Mouse (Mus musculus) liver, embryonic 16.5 days (tissue): ENCODE data around the gene Eef1akmt2. TPM values are rescaled to one million over a fixed set of nuclear protein-coding genes. Genes with fewer than 3 reads are reported as not detected.

Experiments
- ATAC-seq: fragments of 200-750 bp; cut with Nextera tagmentation; 2 replicates; pipeline ENCODE4 v1.8.0; 2017; ENCODE audit warnings: low read depth, mild to moderate bottlenecking, moderate number of reproducible peaks, moderate library complexity
- H3K27ac ChIP-seq: fragments of 300-500 bp; sonication (generic); 2 replicates; pipeline ENCODE4 v1.5.1; 2014; ENCODE audit warnings: mild to moderate bottlenecking, low read length
- H3K27me3 ChIP-seq: fragments of 300-500 bp; sonication (generic); 2 replicates; pipeline ENCODE4 v1.6.1; 2014; ENCODE audit warnings: low read depth, low read length, mixed read lengths; ENCODE audit not compliant: control insufficient read depth, insufficient read depth
- H3K36me3 ChIP-seq: fragments of 300-500 bp; sonication (generic); 2 replicates; pipeline ENCODE4 v1.6.1; 2014; ENCODE audit warnings: mild to moderate bottlenecking; ENCODE audit not compliant: control insufficient read depth, insufficient read depth
- H3K4me1 ChIP-seq: fragments of 300-500 bp; sonication (generic); 2 replicates; pipeline ENCODE4 v1.6.1; 2014; ENCODE audit warnings: low read depth, low read length, mixed read lengths; ENCODE audit not compliant: control insufficient read depth
- H3K4me2 ChIP-seq: fragments of 300-500 bp; sonication (generic); 2 replicates; pipeline ENCODE4 v1.6.1; 2014; ENCODE audit warnings: low read depth, low read length, mixed read lengths
- H3K4me3 ChIP-seq: fragments of 300-500 bp; sonication (generic); 2 replicates; pipeline ENCODE4 v1.5.1; 2014; ENCODE audit warnings: low read depth, mild to moderate bottlenecking, low read length
- H3K9ac ChIP-seq: fragments of 300-500 bp; sonication (generic); 2 replicates; pipeline ENCODE4 v1.6.1; 2014; ENCODE audit warnings: low read depth, low read length
- H3K9me3 ChIP-seq: fragments of 300-500 bp; sonication (generic); replicated peaks from 2 replicates; pipeline ENCODE4 v1.6.1; 2016; ENCODE audit warnings: low read length; ENCODE audit not compliant: control insufficient read depth
- WGBS: fragments of 180-500 bp; shearing (Covaris S2); extraction: QIAGEN DNeasy Blood & Tissue Kit; methylation state at CpG from one replicate; pipeline ENCODE4 v1.1.7; 2014; ENCODE audit not compliant: insufficient replicate concordance; 5-methylcytosine and 5-hydroxymethylcytosine counted together
- polyA plus RNA-seq: library from polyadenylated mRNA; unstranded; fragments of >200 nt; fragmentation: Nextera tagmentation; extraction: Ambion mirVana; gene quantifications from 2 replicates; pipeline ENCODE4 v1.2.1, GENCODE M21; 2015

Gene Eef1akmt2
- polyA plus RNA-seq, 1 experiment from 2014 or later = 12.5 TPM

GRCm38 (mm10) chr7:132788826-132789225, 63.6 kb downstream of the Eef1akmt2 start:
- Histone ChIP-seq H3K9me3 (no peaks in the 10 kb centered on the region), H3K27me3 (no peaks in the 10 kb centered on the region), H3K27ac (no peak overlapping the region), H3K4me3 (no peak overlapping the region), H3K4me1 (peaks cover 28% of the 10 kb centered on the region), H3K36me3 (no peaks in the 10 kb centered on the region), H3K9ac (no peak overlapping the region), H3K4me2 (no peak overlapping the region)
- WGBS = 84% methylated on average over 13 of the region's 13 CpGs
- no peak for ATAC-seq

- Histone ChIP-seq H3K36me3 (no peaks in the 10 kb centered on the region), H3K9ac (no peak overlapping the region), H3K4me2 (no peak overlapping the region), H3K4me1 (peaks cover 28% of the 10 kb centered on the region), H3K4me3 (no peak overlapping the region), H3K27ac (peak overlapping the region; percentile 48), H3K9me3 (no peaks in the 10 kb centered on the region), H3K27me3 (no peaks in the 10 kb centered on the region)
- WGBS = 55% methylated on average over 4 of the region's 4 CpGs
- no peak for ATAC-seq
Measured at GRCm38 (mm10) chr7:132787496-132788190, 64.8 kb downstream of the Eef1akmt2 start.

- Histone ChIP-seq H3K36me3 (no peaks in the 10 kb centered on the region), H3K4me2 (no peak overlapping the region), H3K27me3 (no peaks in the 10 kb centered on the region), H3K27ac (peak overlapping the region; percentile 48), H3K9ac (no peak overlapping the region), H3K9me3 (no peaks in the 10 kb centered on the region), H3K4me1 (peaks cover 28% of the 10 kb centered on the region), H3K4me3 (no peak overlapping the region)
- ATAC-seq = no peak
- 72% methylated on average over 4 of the region's 4 CpGs for whole genome bisulfite sequencing
Measured at GRCm38 (mm10) chr7:132787022-132787421, 65.5 kb downstream of the Eef1akmt2 start.

GRCm38 (mm10) chr7:132786522-132786921, 66.0 kb downstream of the Eef1akmt2 start:
- Histone ChIP-seq H3K9me3 (no peaks in the 10 kb centered on the region), H3K4me1 (peaks cover 29% of the 10 kb centered on the region), H3K27ac (peak overlapping the region; percentile 33; the same call in 1 of the 2 replicates), H3K4me3 (no peak overlapping the region), H3K4me2 (no peak overlapping the region), H3K27me3 (no peaks in the 10 kb centered on the region), H3K36me3 (no peaks in the 10 kb centered on the region), H3K9ac (no peak overlapping the region)
- ATAC-seq = no peak
- WGBS = 33% methylated on average over 4 of the region's 4 CpGs

- Histone ChIP-seq H3K27me3 (no peaks in the 10 kb centered on the region), H3K4me3 (no peak overlapping the region), H3K4me2 (no peak overlapping the region), H3K36me3 (no peaks in the 10 kb centered on the region), H3K4me1 (peaks cover 34% of the 10 kb centered on the region), H3K9me3 (no peaks in the 10 kb centered on the region), H3K27ac (peak overlapping the region; percentile 33; the same call in 1 of the 2 replicates), H3K9ac (no peak overlapping the region)
- WGBS = 50% methylated on average over 7 of the region's 7 CpGs
- ATAC-seq = no peak
Measured at GRCm38 (mm10) chr7:132786011-132786410, 66.5 kb downstream of the Eef1akmt2 start.

GRCm38 (mm10) chr7:132784101-132784500, 68.4 kb downstream of the Eef1akmt2 start:
- H3K9ac ChIP-seq = no peak overlapping the region
- no peaks in the 10 kb centered on the region for H3K27me3 ChIP-seq
- peaks cover 48% of the 10 kb centered on the region for H3K4me1 ChIP-seq
- H3K27ac ChIP-seq = no peak overlapping the region
- H3K36me3 ChIP-seq = no peaks in the 10 kb centered on the region
- no peak for ATAC-seq
- H3K9me3 ChIP-seq = no peaks in the 10 kb centered on the region
- H3K4me3 ChIP-seq = no peak overlapping the region
- 75% methylated on average over 5 of the region's 5 CpGs for WGBS
- no peak overlapping the region for H3K4me2 ChIP-seq

- no peaks in the 10 kb centered on the region for H3K9me3 ChIP-seq
- H3K4me2 ChIP-seq = no peak overlapping the region
- ATAC-seq = no peak
- no peak overlapping the region for H3K9ac ChIP-seq
- H3K27ac ChIP-seq = no peak overlapping the region
- H3K4me1 ChIP-seq = peaks cover 65% of the 10 kb centered on the region
- H3K27me3 ChIP-seq = no peaks in the 10 kb centered on the region
- H3K4me3 ChIP-seq = no peak overlapping the region
- H3K36me3 ChIP-seq = no peaks in the 10 kb centered on the region
- 79% methylated on average over 6 of the region's 6 CpGs for WGBS
Measured at GRCm38 (mm10) chr7:132781850-132782249, 70.6 kb downstream of the Eef1akmt2 start.

- Histone ChIP-seq H3K9ac (no peak overlapping the region), H3K4me1 (peaks cover 65% of the 10 kb centered on the region), H3K36me3 (no peaks in the 10 kb centered on the region), H3K27ac (peak overlapping the region; percentile 13; the same call in 1 of the 2 replicates), H3K9me3 (no peaks in the 10 kb centered on the region), H3K4me3 (no peak overlapping the region), H3K27me3 (no peaks in the 10 kb centered on the region), H3K4me2 (no peak overlapping the region)
- 64% methylated on average over 7 of the region's 7 CpGs for WGBS
- no peak for ATAC-seq
Measured at GRCm38 (mm10) chr7:132781130-132781814, 71.2 kb downstream of the Eef1akmt2 start.

- Histone ChIP-seq H3K9ac (no peak overlapping the region), H3K9me3 (no peaks in the 10 kb centered on the region), H3K27me3 (no peaks in the 10 kb centered on the region), H3K4me1 (peaks cover 58% of the 10 kb centered on the region), H3K4me3 (no peak overlapping the region), H3K4me2 (no peak overlapping the region), H3K27ac (peak overlapping the region; percentile 52), H3K36me3 (no peaks in the 10 kb centered on the region)
- ATAC-seq = no peak
- 80% methylated on average over 4 of the region's 4 CpGs for WGBS
Measured at GRCm38 (mm10) chr7:132780611-132781010, 71.9 kb downstream of the Eef1akmt2 start.
